Mouse (Mus musculus) fibroblast of lung, adult 2 months (primary cell): ENCODE measurements around the gene Lhx2.

ENCODE experiments used
- DNase-seq: peaks from one replicate; pipeline ENCODE4 v3.0.0-alpha.2; 2011; ENCODE audit warnings: low read depth

Gene Lhx2

DNA sequence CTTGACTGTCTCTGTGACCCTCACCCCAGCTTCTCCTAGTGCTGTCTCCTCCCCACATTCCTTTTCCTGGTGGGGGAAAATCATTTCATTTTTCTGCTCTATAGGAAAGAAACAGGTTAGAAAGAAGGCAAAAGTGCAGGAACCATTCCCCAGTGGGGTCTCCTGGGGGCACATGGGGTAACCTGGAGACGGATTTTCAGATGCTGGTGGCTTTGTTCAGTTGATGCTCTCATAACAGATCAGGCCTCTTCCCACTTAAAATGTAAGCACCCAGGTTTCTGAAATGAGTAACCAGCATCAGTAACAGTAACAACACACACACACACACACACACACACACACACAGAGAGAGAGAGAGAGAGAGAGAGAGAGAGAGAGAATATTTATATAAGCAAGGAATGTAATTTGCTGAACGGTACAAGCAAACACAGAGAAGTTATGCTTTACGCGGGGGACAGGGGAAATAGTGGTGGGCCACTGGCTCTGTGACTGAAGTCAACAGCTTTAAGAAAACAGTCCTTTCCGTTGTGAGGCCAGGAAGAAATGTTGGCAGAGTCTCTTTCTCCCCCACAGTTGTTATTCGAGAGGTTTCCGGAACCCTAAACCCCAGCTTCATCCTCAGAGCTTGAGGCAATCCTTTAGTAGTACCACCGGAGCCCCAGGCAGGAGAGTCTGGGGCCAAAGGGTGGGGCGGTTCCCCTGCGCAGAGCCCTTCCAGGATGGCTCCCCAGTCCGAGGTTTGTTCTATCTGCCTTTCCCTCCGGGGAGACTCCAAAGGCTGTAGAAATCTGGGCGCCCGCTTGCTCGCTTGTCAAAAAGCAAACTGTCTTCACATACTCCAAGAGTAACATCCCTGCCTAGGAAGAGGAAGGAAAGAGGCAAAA, 8.0 kb downstream of the Lhx2 start:
- DNase-seq, result no peak

DNA sequence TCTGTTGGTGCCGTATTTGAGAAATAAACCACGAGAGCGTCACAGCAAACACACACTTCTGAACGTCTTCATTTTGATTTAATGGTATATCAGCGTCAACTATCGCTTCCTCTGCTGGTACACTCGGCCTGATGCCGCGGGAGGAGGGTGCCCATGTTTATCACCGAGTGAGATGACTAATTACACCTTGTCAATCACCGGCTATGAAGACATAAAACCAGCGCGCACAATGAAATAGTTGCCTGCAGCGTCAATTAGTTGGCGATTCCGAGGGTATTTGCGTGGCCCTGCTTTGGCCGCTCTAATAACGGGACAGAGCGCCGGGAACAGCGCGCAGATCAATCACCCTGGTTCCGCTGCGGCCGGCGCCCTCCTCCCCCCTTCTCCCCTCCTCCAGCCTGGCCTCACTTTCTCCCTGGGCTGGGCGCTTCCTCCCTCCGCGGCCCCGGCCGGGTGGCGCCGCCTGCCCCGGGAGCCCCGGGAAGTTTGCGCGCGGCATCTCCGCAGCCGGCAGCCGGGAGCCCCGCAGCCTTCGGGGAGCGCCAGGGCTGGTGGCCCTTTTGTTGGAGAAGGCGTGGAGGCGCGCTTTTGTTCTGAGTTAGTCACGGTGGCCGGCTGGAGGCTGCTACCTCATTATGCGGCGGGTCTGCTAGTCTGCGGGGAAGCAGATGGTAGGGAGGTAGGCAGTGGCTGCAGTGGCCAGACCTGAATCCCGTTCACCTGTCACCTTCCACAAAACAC, 8.9 kb downstream of the Lhx2 start:
- no peak for DNase-seq

DNA sequence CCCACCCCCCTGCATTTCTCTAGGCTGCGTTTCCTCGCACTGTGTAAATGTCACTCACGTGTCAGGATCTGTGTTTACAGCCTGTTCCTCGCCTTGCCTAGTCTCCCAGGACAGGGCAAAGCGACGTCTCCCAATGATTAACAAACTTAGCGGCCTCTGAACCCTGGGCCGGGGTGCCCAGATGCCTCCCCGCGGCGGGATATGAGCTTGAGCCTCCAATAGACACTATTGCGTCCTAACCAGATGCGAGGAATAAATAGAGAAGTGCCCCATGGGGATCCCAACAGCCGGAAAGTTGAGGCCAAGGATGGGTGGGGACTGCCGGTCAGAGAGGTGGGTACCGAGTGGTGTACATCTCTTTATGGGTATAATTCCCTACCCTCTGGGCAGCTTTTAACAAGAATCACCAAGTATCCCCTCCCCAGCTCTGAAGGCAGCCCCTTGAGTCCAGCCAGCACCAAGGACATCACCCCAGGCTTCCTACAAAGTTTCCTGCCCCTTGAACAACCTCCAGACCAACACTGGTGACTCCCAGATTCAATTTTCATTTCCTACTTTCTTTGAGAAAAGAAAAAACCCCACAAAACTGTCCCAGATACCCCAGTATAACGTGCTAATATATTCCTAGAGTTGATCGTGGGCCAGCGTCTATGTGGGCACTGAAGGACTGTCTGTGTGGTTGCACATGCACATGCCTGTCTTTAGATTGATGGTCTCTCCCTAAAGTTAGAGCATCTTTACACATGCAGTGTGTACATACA, 9.8 kb downstream of the Lhx2 start:
- no peak for DNase-seq

GRCm38 (mm10) chr2:38349447-38350350, 10.6 kb downstream of the Lhx2 start:
- no peak for DNase-seq

DNA sequence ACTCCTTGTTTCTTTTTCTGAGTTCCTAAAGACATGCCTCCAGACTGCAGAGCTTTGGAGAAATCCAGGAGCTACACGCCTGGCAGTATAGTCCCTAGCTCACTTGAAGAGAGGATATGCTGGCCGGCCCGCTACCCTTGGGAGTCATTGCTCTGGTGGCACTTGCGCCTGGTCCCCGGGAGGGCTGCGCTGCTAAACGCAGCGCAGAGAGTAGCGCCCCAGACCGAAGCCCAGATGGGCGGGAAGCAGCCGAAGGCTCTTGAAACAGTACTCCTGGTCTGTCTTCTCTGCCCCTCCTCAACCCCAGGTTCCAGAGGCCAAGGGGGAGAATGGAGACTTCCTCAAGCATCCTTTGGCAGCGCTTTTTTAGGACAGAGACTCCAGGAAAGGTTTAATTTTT, 11.3 kb downstream of the Lhx2 start:
- no peak for DNase-seq

DNA sequence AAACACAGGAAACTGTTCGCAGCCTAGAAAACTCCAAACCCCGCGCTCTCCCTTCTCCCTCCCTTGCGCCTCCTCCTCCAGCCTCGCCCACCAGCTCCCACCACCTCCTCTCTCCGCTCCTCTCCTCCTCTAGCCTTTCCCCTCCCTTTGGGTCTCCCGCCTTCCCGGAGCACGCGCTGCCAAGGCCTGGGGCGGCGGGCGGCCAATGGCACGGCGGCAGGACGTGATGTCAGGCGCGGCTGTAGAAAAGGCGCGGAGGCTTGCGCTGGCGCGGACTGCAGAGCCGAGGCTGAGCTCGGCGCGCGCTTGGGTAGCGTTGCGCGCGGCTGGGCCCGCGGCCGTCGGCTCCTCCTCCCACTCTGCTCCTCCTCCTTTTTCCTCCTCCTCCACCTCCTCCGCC, 11.7 kb downstream of the Lhx2 start:
- DNase-seq, result no peak

DNA sequence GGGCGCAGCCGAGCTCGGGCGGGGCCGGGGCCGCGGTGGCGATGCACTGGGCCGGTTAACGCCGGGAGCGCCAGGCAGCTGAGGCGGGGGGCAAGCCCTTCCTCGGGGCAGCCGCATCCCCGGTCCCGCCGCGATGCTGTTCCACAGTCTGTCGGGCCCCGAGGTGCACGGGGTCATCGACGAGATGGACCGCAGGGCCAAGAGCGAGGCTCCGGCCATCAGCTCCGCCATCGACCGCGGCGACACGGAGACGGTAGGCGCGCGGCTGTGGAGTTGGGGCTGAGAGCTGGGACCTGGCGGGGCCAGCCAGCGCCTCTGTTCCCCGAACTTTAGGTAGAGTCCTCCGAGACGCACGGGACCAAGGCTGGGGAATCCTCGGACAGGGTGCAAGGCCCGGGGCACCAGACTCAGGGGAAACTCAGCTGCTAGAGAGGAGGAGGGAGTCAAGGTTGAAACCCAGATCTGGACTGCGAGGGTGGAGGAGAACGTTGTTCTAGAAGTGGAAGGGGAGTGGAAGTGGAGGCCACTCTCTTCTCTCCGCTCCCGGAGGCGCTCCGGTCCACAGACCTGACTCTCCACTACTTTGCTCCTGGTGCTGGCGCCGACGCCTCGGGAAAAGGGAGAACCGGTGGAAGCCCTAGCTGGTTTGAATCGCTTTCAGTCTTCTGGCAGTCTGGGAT, 12.7 kb downstream of the Lhx2 start:
- DNase-seq, result no peak

- DNase-seq, result no peak
These were observed 13.4 kb downstream of the Lhx2 start for GRCm38 (mm10) chr2:38352321-38353007.

GRCm38 (mm10) chr2:38353008-38353379, 13.9 kb downstream of the Lhx2 start:
- DNase-seq, result no peak

DNA sequence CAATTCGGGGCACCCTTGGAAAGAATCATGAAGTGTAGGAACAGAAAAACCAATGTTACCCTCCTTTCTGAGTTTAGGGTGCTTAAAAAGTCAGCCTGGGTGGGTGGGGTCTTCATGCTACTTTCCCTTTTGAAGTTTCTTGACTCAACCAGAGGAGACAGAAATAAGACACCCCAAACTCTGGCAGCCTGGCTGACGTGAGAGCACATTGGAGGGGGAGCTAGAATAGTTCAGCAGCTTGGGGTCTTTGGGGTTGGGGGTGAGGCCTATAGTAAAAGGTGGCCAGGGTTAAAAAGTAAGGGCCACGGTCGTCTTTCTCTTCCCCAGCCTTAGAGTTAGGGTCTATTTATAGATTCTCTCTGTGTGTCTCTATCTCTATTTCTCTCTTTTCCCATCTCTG, 14.6 kb downstream of the Lhx2 start:
- DNase-seq, result no peak

- no peak for DNase-seq
These were observed 15.2 kb downstream of the Lhx2 start for GRCm38 (mm10) chr2:38354179-38354716.

GRCm38 (mm10) chr2:38354717-38355510, 15.8 kb downstream of the Lhx2 start:
- DNase-seq, result no peak

DNA sequence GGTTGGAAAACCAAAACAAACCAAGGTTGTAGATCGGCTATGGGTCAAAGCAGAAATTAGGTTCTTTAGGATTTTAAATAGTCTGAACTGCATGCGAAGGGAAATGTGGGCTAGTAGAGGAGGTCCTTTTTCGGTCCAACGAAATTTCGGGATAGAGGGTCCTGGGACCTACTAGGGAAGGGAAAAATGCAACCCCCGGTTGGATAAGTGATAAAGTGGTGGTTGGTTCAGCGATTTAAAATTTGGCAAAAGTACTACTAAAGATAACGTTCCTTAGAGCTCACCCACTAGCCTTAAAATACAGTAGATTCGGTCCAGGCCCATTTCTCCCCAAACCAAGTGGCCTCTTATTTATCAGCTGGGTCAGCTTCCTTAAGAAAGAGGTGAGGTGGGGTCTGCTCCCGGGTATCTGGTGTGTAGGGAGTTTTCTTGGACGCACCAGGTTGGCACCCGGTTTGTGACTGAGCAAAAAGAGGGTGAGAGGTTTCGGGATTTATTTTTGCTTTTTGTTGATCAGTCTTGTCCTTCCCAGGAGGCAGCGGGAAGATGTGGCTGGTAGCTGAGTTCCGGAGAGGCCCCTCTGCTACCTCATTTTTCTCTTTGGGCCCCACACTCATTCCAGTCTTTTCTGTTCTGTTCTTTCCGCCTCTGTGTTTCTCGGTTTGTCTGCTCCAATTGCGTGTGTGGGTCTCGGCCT, 16.8 kb downstream of the Lhx2 start:
- no peak for DNase-seq

DNA sequence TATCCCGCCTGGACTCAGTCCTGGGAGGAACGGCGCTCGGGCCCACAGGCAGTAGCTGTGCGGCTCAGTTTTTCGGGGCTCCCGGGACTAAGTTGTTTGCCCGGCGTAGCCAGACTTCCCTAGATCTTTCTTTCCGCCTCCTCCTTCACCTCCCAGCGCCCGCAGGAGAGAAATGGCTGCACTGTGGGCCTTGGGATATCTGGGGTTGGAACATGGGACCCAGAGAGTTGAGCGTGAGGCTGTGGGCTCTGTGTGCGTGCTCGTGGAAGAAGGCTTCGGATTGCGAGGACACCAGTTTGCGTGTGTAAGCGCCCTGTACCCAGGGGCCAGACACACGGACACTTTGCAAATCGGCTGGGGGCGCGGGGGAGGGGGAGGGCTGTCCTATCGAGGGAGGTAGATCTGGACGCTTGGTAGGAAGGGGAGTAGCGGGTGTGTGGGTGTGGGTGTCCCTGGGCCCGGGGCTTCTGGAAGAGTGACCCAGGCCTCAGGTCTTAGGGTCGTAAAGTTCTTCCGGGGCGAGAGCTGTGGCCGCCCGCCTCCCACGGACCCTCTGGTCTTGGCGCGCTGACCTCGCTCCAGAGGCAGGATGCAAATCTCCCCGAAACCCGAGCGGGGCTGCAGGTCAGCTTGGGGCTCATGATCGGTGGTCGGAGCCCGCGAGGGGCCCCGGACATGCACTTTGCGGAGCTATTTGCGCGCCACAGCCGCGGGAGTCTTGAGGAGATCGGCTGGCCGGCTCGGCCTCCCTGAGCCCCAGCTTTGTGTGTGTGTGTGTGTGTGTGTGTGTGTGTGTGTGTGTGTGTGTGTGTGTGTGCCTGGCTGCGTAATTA, 17.6 kb downstream of the Lhx2 start:
- DNase-seq, result no peak

DNA sequence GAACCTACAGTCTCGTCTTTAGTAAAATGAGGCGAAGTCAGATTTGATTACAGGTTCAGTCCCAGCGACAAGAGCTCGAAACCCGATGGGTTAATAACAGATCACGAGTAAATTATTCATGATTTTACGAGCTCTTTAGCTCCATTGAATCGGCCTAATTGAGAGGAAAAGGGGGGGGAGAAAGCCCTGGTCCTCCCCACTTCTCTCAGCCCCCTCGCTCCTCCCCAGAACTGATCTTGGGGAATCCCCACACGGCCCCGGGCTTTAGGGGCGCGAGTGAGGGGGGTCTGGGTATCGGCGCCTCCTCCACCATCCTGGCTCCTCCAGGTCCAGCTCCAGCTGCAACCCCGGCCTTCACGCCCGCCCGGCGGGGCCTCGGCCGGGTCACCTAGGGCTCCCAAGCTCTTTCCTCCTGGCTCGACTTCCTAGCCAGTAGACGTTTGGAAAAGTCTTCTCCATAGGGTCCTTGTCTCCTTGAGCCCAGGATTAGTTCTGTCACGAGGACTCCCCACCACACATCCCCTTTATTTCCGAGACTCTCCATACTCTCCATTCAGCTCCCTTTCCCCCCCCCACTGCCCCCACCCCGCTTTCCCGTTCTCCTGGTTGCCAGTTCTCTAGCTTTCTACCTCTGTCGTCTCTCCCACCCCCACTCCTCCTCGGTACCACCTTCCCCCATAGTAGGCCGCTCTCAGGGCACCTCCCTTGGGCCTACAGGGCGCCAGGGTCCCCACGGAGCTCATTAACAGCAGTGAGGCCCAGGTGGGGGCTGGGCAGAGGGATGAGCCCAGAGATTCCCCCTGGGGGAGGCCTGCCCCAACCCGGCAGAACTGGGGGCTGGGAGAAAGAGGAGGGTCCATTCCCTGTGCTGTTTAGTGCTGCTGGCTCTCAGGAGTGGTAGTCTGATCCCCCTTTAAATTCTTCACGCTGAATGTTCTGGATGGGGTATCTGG, 18.5 kb downstream of the Lhx2 start:
- DNase-seq, result no peak

- no peak for DNase-seq
These were observed 19.5 kb downstream of the Lhx2 start for GRCm38 (mm10) chr2:38358611-38359010.

GRCm38 (mm10) chr2:38359186-38359585, 20.1 kb downstream of the Lhx2 start:
- DNase-seq, result no peak
